In genomic region chrX:48314530-48315079, GRCm38 (mm10) we compare ENCODE assay signal across 7 mouse cellular contexts. TPM values are rescaled to one million over a fixed set of nuclear protein-coding genes. Genes with fewer than 3 reads are reported as not detected.
A peak's percentile ranks its signal among the peaks of the same experiment; 100 is the strongest.
DNase-seq lines count a peak whose midpoint lies in the region; ATAC-seq and TF ChIP-seq lines count a peak whose summit lies in the region.

No protein-coding gene starts in this region.

- H3K36me3 ChIP-seq in embryonic facial prominence, embryonic 12.5 days, result no peaks in the 10 kb centered on the region
- no peaks in the 10 kb centered on the region for H3K36me3 ChIP-seq in heart, adult 2 months (ENCODE audit: control insufficient read depth, insufficient read depth, low read length)
- no peaks in the 10 kb centered on the region for H3K36me3 ChIP-seq in limb, embryonic 12.5 days
- H3K36me3 ChIP-seq in midbrain, embryonic 14.5 days (ENCODE audit: control insufficient read depth, insufficient read depth, low read length), result no peaks in the 10 kb centered on the region

- no peak overlapping the region for H3K27ac ChIP-seq in embryonic facial prominence, embryonic 12.5 days
- peak overlapping the region; percentile 38 for H3K27ac ChIP-seq in heart, adult 2 months
- H3K27ac ChIP-seq in limb, embryonic 12.5 days, result no peak overlapping the region
- H3K27ac ChIP-seq in midbrain, embryonic 14.5 days (replicated peaks; ENCODE audit: low read depth, low read length), result no peak overlapping the region

- TF ChIP-seq POLR2A in heart, adult 2 months (IDR thresholded peaks at IDR 0.05; ENCODE audit: insufficient read depth, low read depth, low read length), result peak; percentile 58; the same call in 1 of the 2 replicates

- DNase-seq in adrenal gland, postnatal 36 days, result peak; percentile 89 to 91
- peak; percentile 90 for DNase-seq in heart, adult 2 months
- peak; percentile 86 to 88 for DNase-seq in kidney, adult 8-10 months
- peak; percentile 68 for DNase-seq in midbrain, embryonic 14.5 days
- peak; percentile 86 for DNase-seq in spleen, adult 12 weeks (ENCODE audit: low spot score)

- 0 out of 2 replicates have a peak, but pooled peaks cover 3% of the 10 kb centered on the region for H3K27me3 ChIP-seq in embryonic facial prominence, embryonic 12.5 days
- no peaks in the 10 kb centered on the region for H3K27me3 ChIP-seq in heart, adult 2 months (ENCODE audit: control insufficient read depth, insufficient read depth, low read length)
- peaks cover 23% of the 10 kb centered on the region for H3K27me3 ChIP-seq in limb, embryonic 12.5 days
- no peaks in the 10 kb centered on the region for H3K27me3 ChIP-seq in midbrain, embryonic 14.5 days (ENCODE audit: control insufficient read depth, insufficient read depth, low read length)

- no peak for TF ChIP-seq EP300 in heart, adult 2 months (IDR thresholded peaks at IDR 0.05; ENCODE audit: insufficient read depth, low read depth, low read length)

- peak overlapping the region; percentile 42 for H3K4me3 ChIP-seq in embryonic facial prominence, embryonic 12.5 days
- H3K4me3 ChIP-seq in heart, adult 2 months, result peak overlapping the region; percentile 52
- H3K4me3 ChIP-seq in limb, embryonic 12.5 days (replicated peaks), result peak overlapping the region; percentile 41
- peak overlapping the region; percentile 34 for H3K4me3 ChIP-seq in midbrain, embryonic 14.5 days (replicated peaks; ENCODE audit: low read depth, low read length)

- no peak for TF ChIP-seq CTCF in heart, adult 2 months (IDR thresholded peaks at IDR 0.05)

- no peaks in the 10 kb centered on the region for H3K4me1 ChIP-seq in embryonic facial prominence, embryonic 12.5 days
- H3K4me1 ChIP-seq in heart, adult 2 months (ENCODE audit: control insufficient read depth, insufficient read depth, low read length), result peaks cover 2% of the 10 kb centered on the region; the same call in 1 of the 2 replicates
- H3K4me1 ChIP-seq in limb, embryonic 12.5 days (replicated peaks), result peaks cover 6% of the 10 kb centered on the region; the same call in 1 of the 2 replicates
- H3K4me1 ChIP-seq in midbrain, embryonic 14.5 days (ENCODE audit: control insufficient read depth, insufficient read depth, low read length), result no peaks in the 10 kb centered on the region

- peak overlapping the region; percentile 53 for H3K4me2 ChIP-seq in embryonic facial prominence, embryonic 12.5 days (replicated peaks)
- peak overlapping the region; percentile 58 for H3K4me2 ChIP-seq in limb, embryonic 12.5 days
- peak overlapping the region; percentile 58 for H3K4me2 ChIP-seq in midbrain, embryonic 14.5 days (ENCODE audit: low read length)

- H3K9me3 ChIP-seq in embryonic facial prominence, embryonic 12.5 days, result no peaks in the 10 kb centered on the region
- H3K9me3 ChIP-seq in limb, embryonic 12.5 days, result no peaks in the 10 kb centered on the region
- H3K9me3 ChIP-seq in midbrain, embryonic 14.5 days (ENCODE audit: control insufficient read depth, low read length), result no peaks in the 10 kb centered on the region

- intact Hi-C loops in heart, adult 2 months (cut with DNase I), result loop anchor here (2.0 kb wide), 3 partner anchors 24 to 68 kb away; no protein-coding TSS in a partner anchor

- H3K9ac ChIP-seq in embryonic facial prominence, embryonic 12.5 days, result peak overlapping the region; percentile 49
- H3K9ac ChIP-seq in heart, adult 2 months (ENCODE audit: low read depth, low read length), result peak overlapping the region; percentile 82
- H3K9ac ChIP-seq in limb, embryonic 12.5 days (replicated peaks), result peak overlapping the region; percentile 52
- peak overlapping the region; percentile 26; the same call in 1 of the 2 replicates for H3K9ac ChIP-seq in midbrain, embryonic 14.5 days (replicated peaks; ENCODE audit: low read length)

- H3K79me2 ChIP-seq in heart, adult 2 months (replicated peaks; ENCODE audit: control insufficient read depth, insufficient read depth, low read length), result no peaks in the 10 kb centered on the region

- no peak; the same call in 1 of the 2 replicates for ATAC-seq in embryonic facial prominence, embryonic 12.5 days (ENCODE audit: insufficient number of reproducible peaks, insufficient read depth, low FRiP score, low TSS enrichment)
- peak; percentile 65; the same call in 1 of the 2 replicates for ATAC-seq in limb, embryonic 12.5 days (ENCODE audit: insufficient number of reproducible peaks, insufficient read depth, low FRiP score, low TSS enrichment, low read depth)
- peak; percentile 69; the same call in 1 of the 2 replicates for ATAC-seq in midbrain, embryonic 14.5 days (ENCODE audit: low FRiP score, low TSS enrichment)

- 16% methylated on average over 33 of the region's 33 CpGs for WGBS in embryonic facial prominence, embryonic 12.5 days
- WGBS in heart, adult 2 months, result 11% methylated on average over 33 of the region's 33 CpGs
- WGBS in limb, embryonic 12.5 days, result 13% methylated on average over 33 of the region's 33 CpGs
- WGBS in midbrain, embryonic 14.5 days, result 18% methylated on average over 32 of the region's 33 CpGs

RNA-seq across cellular contexts. Expression of gene Bcorl1, which starts 26.6 kb away (rescaled TPM):
- total RNA-seq in adrenal gland, postnatal 36 days (2021), result 10 to 100 TPM in 1 of 2 experiments, 1 to 10 TPM in 1; 9.8 to 11.2 TPM
- polyA plus RNA-seq in embryonic facial prominence, embryonic 12.5 days (2016; fragmentation: Nextera tagmentation; extraction: Ambion mirVana), result 5.9 and 6.9 TPM in 2 replicates
- 1 to 10 TPM; 5.7 to 6.0 TPM for total RNA-seq in heart, adult 2 months (2021)
- polyA plus RNA-seq in heart, adult 2 months (2012; rRNA removed), result 2.2 and 2.3 TPM in 2 replicates
- 5.0 and 5.3 TPM in 2 replicates for polyA plus RNA-seq in limb, embryonic 12.5 days (2016; fragmentation: Nextera tagmentation; extraction: Ambion mirVana)
- polyA plus RNA-seq in midbrain, embryonic 14.5 days (2014; fragmentation: Nextera tagmentation; extraction: Ambion mirVana), result 7.8 and 7.9 TPM in 2 replicates

RNA-seq across cellular contexts. Expression of gene Utp14a, which starts 57.9 kb away (rescaled TPM):
- 10 to 100 TPM; 15.4 to 17.3 TPM for total RNA-seq in adrenal gland, postnatal 36 days (2021)
- 20.2 and 22.7 TPM in 2 replicates for polyA plus RNA-seq in embryonic facial prominence, embryonic 12.5 days (2016; fragmentation: Nextera tagmentation; extraction: Ambion mirVana)
- 10 to 100 TPM; 14.0 to 18.1 TPM for total RNA-seq in heart, adult 2 months (2021)
- 2.5 and 4.6 TPM in 2 replicates for polyA plus RNA-seq in heart, adult 2 months (2012; rRNA removed)
- polyA plus RNA-seq in limb, embryonic 12.5 days (2016; fragmentation: Nextera tagmentation; extraction: Ambion mirVana), result 23.2 and 23.7 TPM in 2 replicates
- 14.3 and 16.6 TPM in 2 replicates for polyA plus RNA-seq in midbrain, embryonic 14.5 days (2014; fragmentation: Nextera tagmentation; extraction: Ambion mirVana)

Comparison
In these comparisons a context has a peak if more than half of its experiments do, and no peak if none do; other contexts are left out.
1. H3K9ac ChIP-seq: peak in every context shown above with its lines; median percentile 82 in heart, adult 2 months; 52 in limb, embryonic 12.5 days; 49 in embryonic facial prominence, embryonic 12.5 days; 26 in midbrain, embryonic 14.5 days.